Mouse (Mus musculus) heart, postnatal 25 days (tissue): ENCODE measurements around the gene Dnah2. TPM values are rescaled to one million over a fixed set of nuclear protein-coding genes. Genes with fewer than 3 reads are reported as not detected.

ENCODE experiments used
- DNase-seq: peaks from one replicate; pipeline ENCODE4 v3.0.0; 2022; ENCODE audit warnings: low spot score
- intact Hi-C: fragments of 180-260 bp; cut with DNase I; formaldehyde crosslinking; loops from one replicate; pipeline ENCODE4 v1.15.1; 2025
- total RNA-seq, 2 experiments: library from RNA; stranded (reverse); gene quantifications; 2 replicates each; pipeline ENCODE4 v1.2.3; 2021

Gene Dnah2
- total RNA-seq, 2 experiments from 2014 or later = 0.17 to 0.39 TPM

DNA sequence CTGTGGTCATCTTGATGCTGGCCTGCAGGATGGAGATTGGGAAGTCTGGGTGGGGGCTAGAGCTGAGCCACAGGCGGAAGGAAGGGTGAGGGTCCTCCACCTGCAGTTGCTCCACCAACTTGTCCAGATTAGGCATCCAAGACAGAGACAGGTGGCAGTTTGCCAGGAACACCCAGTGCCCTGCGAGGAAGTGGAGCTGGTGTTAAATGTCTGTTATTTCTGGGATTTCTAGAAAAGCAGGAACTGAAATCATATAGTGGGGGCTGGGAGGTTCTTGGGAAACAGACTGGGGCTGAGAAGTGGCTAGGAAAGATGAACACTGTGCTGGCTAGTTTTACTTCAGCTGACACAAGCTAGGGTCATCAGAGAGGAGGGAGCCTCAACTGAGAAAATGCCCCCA, 119.6 kb downstream of the Dnah2 start:
- no peak for DNase-seq
- intact Hi-C loops = no loop called here

GRCm38 (mm10) chr11:69428751-69429150, 120.2 kb downstream of the Dnah2 start:
- intact Hi-C loops = no loop called here
- DNase-seq = no peak

DNA sequence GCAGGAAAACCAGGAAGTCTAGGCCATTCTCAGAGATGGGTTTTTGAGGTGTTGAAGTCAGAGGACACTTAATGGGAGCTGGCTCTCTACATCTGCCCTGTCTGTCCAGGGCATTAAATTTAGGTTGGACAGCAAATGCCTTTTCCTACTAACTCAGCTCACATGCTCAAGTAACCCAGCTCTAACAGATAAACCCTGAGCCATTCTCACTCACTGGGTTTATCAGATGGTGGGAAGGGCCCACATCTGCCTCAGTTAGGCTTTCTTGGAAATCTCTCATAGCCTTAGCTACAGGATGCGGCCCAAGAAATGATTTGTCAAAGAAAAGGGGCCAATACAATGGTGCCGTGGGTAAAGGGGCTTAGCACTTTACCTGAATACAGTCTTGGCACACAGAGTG, 122.7 kb downstream of the Dnah2 start:
- no peak for DNase-seq
- intact Hi-C loops = no loop called here

DNA sequence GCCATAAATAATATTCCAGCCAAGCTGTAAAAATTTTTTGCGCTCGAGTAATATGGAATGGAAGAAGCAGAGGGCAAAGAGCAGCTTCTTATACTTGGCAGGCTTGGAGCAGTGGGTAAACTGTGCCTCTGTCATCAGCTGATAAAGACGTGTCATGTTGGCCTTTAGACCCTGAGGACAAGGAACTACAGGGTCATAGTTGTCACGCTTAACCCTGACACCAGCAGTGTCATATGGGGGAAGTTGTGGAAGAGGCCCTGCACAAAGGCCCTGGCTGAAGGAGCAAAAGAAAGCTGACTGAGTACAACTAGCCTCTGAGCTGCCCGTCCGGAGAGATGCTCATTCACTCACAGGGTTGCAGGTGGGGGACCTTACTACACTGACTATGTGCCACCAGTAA, 125.0 kb downstream of the Dnah2 start:
- DNase-seq = no peak
- intact Hi-C loops = no loop called here

DNA sequence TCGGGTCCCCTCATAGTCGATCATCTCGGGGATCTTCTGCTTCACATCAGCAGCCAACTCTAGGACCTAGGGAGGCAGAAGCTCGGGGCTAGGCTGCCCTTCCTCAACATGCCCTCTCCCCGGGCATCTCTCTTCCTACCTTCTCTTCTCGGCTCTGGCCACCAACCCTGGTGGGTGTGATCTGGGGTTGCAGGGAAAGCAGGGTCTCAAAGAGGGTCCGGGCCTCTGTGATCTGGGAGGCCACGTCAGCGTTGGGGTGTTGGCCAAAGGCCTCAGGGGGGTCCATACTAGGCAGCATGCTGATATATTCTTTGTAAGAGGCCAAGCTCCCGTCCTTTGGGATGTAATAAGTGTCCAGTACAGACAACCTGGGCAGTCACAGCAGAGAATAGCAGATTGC, 126.1 kb downstream of the Dnah2 start:
- intact Hi-C loops = no loop called here
- no peak for DNase-seq

GRCm38 (mm10) chr11:69421131-69421977, 127.6 kb downstream of the Dnah2 start:
- intact Hi-C loops = no loop called here
- DNase-seq = no peak

DNA sequence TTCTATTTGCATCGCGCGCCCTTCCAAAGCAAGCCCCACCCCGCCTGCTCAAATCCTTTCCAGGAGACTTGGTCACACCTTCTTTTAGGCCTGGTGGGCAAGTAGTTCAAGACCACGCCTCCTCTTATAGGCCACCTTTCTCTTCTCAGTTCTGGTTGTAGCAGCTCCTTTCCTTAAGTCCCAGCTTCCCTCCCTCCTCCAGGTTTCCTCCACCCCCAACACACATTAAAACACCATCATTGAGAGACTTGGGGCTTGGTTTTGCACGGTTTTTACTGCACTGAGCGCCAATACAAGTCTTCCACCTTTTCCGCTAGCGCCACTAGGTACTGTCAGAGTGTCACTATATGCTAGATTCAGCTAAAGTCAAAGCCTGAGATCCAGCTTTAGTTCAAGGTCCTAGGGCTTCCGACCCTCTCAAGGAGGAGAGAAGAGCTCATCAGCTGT, 128.3 kb downstream of the Dnah2 start:
- intact Hi-C loops = no loop called here
- no peak for DNase-seq

- intact Hi-C loops = no loop called here
Observed at GRCm38 (mm10) chr11:69419813-69420553, 128.9 kb downstream of the Dnah2 start.

DNA sequence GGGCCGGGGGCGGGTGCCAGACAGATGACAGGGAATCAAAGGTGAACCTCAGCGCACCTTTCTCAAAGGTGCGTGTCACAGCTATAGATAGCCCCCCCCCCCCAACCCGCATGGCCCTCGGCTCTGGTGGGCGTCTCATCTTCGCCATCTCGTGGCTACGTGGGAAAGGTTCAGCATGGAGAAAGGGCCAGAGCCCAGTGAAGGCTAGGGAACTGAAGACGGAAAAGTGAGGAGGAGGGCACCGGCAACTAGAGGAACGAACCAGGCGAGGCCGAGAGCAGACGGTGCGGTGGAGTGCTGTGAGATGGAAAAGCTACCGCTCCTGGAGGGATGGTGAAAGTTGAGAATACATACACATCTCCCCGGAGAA, 129.5 kb downstream of the Dnah2 start:
- no peak for DNase-seq
- intact Hi-C loops = no loop called here

More at GRCm38 (mm10) chr11:69419813-69420553, 128.9 kb downstream of the Dnah2 start:
- no peak for DNase-seq

DNA sequence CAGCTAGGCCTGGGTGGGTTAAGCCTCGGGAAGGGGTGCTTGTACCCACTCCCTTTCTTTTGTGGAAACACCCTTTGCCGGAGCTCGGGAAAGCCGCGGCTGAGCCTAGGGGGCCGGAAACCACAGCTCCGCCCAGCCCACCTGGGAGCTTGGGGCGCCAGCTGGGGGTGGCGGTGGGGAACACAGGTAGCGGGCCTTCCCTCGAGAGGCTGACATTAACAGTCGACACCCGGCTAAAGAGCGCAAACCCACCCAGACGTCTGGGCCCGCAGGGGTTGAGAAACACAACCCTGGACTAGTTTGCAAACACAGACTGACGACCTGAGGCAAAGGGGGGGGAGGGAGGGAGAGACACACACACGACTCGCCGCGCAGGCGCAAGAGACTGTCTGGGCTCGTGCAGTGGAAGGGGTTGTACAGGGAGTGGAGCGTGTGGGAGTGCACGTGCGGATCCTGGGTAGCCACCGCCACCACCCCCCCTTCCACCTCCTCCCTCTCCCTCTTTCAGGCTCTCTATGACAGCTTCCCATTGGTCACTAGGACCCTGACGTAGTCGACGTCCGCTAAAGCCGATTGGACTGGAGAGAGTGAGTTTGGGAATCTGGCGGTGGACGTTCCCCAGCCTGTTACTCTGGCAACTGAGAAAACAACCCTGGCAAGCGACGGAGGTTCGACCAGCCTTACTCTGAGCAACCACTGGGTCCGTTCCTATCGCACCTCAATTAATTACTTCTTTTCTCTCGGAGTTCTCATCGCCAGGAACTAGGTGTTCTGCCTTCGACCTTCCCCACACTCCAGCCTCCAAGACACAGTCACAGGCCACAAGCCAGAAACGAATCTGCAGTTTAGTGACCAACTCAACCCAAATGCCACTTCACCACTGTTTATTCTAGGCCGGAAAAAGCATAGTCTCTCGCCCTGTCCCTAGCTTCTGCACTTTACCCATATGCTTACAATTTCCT, 130.1 kb downstream of the Dnah2 start:
- intact Hi-C loops = loop anchor here (1.0 kb wide), 1 partner anchor 8 kb away; no protein-coding TSS in a partner anchor
- peak; percentile 93 for DNase-seq

- peak; percentile 92 for DNase-seq
- intact Hi-C loops = loop anchor here (1.0 kb wide), 1 partner anchor 7 kb away; no protein-coding TSS in a partner anchor
Observed at GRCm38 (mm10) chr11:69417449-69418384, 131.2 kb downstream of the Dnah2 start.

DNA sequence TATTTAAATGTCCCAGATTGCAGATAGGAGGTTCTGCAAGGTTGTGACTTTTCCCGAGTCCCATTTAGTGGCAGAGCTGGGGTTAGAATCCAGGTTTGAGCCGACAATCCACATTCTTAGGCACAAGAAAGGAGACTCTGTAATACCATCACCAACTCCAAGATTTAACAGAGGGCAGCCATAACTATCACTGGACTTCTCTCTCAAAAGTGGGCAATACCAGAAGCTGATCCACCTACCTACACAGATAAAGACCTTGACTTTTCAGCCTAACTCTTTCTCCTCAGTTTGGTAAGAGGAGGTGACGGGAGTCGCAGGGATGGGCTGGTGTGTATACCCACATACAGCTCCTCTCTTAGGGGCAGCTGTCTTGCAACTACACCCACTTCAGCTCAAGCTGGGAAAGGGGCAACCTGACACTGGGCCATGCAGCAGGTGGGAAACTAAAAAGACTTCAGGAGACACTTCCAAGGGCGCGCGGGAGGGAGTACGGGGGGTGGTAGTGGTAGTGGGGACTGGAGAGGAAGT, 131.9 kb downstream of the Dnah2 start:
- intact Hi-C loops = no loop called here
- DNase-seq = no peak

DNA sequence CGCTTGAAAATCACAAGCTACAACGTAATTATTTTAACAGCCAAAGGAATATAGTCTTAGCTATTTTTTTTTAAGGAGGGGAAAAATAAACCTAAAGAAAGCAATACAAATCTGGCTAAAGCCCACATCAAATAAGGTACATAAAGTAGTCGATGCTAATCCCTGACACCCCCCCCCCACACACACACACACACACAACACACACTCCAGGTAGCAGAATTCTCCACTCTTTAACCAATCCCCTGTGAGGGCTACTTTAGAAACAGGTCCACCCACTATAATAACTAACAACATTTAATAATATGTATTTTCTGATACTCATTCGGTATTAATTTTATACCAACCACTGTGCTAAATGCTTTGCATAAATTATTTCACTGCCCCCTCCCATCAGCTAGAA, 132.4 kb downstream of the Dnah2 start:
- DNase-seq = no peak
- intact Hi-C loops = no loop called here

- intact Hi-C loops = no loop called here
- no peak for DNase-seq
Observed at GRCm38 (mm10) chr11:69415668-69416451, 133.1 kb downstream of the Dnah2 start.

- DNase-seq = peak; percentile 43
Observed at GRCm38 (mm10) chr11:69415327-69415667, 133.6 kb downstream of the Dnah2 start.

DNA sequence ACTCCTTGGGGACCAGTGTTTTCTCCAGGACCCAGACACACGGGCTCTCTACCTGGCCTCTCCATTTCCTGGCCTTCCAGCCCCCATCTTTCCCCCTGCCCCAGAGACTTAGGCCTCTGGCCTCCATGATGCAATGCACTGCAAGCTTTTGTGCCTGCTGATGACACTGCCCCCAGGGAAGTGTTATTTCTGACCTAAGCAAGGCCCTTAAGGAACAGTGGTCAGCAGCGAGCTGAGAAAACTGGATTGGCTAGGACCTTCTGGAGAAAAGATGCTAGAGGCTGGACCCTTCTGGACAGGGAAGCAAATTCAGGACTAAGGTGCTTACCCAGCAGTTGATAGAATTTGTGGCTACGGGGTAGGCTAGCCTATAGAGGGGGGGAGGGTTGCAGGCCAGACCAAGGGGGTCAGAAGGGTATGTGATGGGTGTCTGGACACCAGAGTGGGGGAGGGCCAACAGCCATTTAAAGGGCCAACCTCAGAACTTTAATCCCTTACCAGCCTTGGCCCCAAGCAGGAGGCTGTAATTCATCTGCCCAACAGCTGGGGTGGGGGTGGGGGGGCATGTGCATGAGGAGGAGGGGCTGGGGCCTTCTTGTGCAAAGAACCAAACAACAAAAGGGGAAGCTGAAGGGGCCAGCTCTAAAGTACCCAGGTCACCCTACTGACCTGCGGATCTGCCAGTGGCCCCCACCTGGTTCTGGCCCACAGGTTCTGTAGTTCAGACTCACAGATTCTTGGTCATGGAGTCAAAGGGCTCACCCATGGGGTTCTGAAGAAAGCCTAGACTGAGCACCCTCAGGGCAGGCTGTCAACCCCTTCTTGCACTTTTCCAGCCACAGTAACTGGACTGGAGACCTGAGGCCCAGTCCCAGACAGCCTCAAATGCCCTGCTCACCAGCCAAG, 134.2 kb downstream of the Dnah2 start:
- intact Hi-C loops = no loop called here
- no peak for DNase-seq

More at GRCm38 (mm10) chr11:69415327-69415667, 133.6 kb downstream of the Dnah2 start:
- intact Hi-C loops = no loop called here
